Mouse (Mus musculus) liver, embryonic 14.5 days (tissue): Measurements from ENCODE around the gene Foxj3. TPM values are rescaled to one million over a fixed set of nuclear protein-coding genes. Genes with fewer than 3 reads are reported as not detected.

Experiments
- ATAC-seq: fragments of 200-750 bp; cut with Nextera tagmentation; 2 replicates; pipeline ENCODE4 v1.8.0; 2017; ENCODE audit warnings: moderate number of reproducible peaks, mild to moderate bottlenecking, moderate library complexity; ENCODE audit not compliant: insufficient read depth
- DNase-seq, 3 experiments: peaks; one replicate each; pipeline ENCODE4 v3.0.0-alpha.2; 2012 to 2013; ENCODE audit warnings: low read depth in 3 of 3, low spot score in 3 of 3
- H3K27ac ChIP-seq: fragments of 300-500 bp; sonication (generic); 2 replicates; pipeline ENCODE4 v1.5.1; 2014; ENCODE audit warnings: moderate library complexity, mild to moderate bottlenecking, control low read depth, inconsistent platforms
- H3K27me3 ChIP-seq: fragments of 300-500 bp; sonication (generic); 2 replicates; pipeline ENCODE4 v1.6.1; 2014; ENCODE audit warnings: mild to moderate bottlenecking, low read length, moderate library complexity; ENCODE audit not compliant: control insufficient read depth, insufficient read depth
- H3K36me3 ChIP-seq: fragments of 300-500 bp; sonication (generic); replicated peaks from 2 replicates; pipeline ENCODE4 v1.6.1; 2014; ENCODE audit warnings: low read depth; ENCODE audit not compliant: control insufficient read depth, insufficient read depth
- H3K4me1 ChIP-seq, 2 experiments: fragments of 200-500 bp in 1 of 2; fragments of 300-500 bp in 1 of 2; sonication (generic) in 1 of 2; replicated peaks; 2 replicates each; pipeline ENCODE4 v1.6.1; 2012 to 2014; ENCODE audit warnings: antibody characterized with exemption in 1 of 2, inconsistent platforms in 1 of 2, low read length in 1 of 2; ENCODE audit not compliant: control insufficient read depth in 2 of 2, insufficient read depth in 2 of 2
- H3K4me2 ChIP-seq: fragments of 300-500 bp; sonication (generic); 2 replicates; pipeline ENCODE4 v1.6.1; 2014; ENCODE audit warnings: low read depth, mild to moderate bottlenecking, control low read depth, moderate library complexity
- H3K4me3 ChIP-seq, 2 experiments: fragments of 200-500 bp in 1 of 2; fragments of 300-500 bp in 1 of 2; sonication (generic) in 1 of 2; 2 replicates each; pipeline ENCODE4 v1.5.1; 2012 to 2014; ENCODE audit warnings: low read depth in 2 of 2, low read length in 2 of 2, mild to moderate bottlenecking in 2 of 2, control low read depth in 1 of 2, inconsistent platforms in 1 of 2, moderate library complexity in 1 of 2; ENCODE audit not compliant: insufficient read depth in 1 of 2
- H3K9ac ChIP-seq: fragments of 300-500 bp; sonication (generic); replicated peaks from 2 replicates; pipeline ENCODE4 v1.6.1; 2014; ENCODE audit warnings: mild to moderate bottlenecking, control low read depth, moderate library complexity
- H3K9me3 ChIP-seq: fragments of 300-500 bp; sonication (generic); 2 replicates; pipeline ENCODE4 v1.6.1; 2016; ENCODE audit warnings: low read length, mixed read lengths; ENCODE audit not compliant: control insufficient read depth
- CTCF ChIP-seq: IDR thresholded peaks from 2 replicates; pipeline ENCODE4 v1.5.1; 2016; ENCODE audit warnings: antibody characterized with exemption, low read depth, control low read depth
- EP300 ChIP-seq: IDR thresholded peaks from 2 replicates; pipeline ENCODE4 v1.6.1; 2016; ENCODE audit warnings: antibody characterized with exemption, low read depth
- WGBS: fragments of 180-500 bp; shearing (Covaris S2); extraction: QIAGEN DNeasy Blood & Tissue Kit; methylation state at CpG from one replicate; pipeline ENCODE4 v1.1.7; 2014; ENCODE audit not compliant: insufficient replicate concordance; 5-methylcytosine and 5-hydroxymethylcytosine counted together
- polyA plus RNA-seq, 2 experiments: library from polyadenylated mRNA; depleted of rRNA in 1 of 2; stranded (reverse) in 1 of 2; unstranded in 1 of 2; fragments of >200 nt; fragmentation: Nextera tagmentation in 1 of 2; extraction: Ambion mirVana in 1 of 2; gene quantifications; 2 replicates each; pipeline versions ENCODE4 v1.2.1 to v1.2.3; 2012 to 2014

The Foxj3 gene
- polyA plus RNA-seq, 2 experiments: 4.5 to 4.7 TPM

- 21% methylated on average over 1 of the region's 1 CpGs for WGBS
- Histone ChIP-seq H3K4me2 (no peak overlapping the region), H3K9ac (no peak overlapping the region), H3K4me3 (no peak overlapping the region), H3K4me1 (0 out of 4 replicates have a peak, but pooled peaks cover 0 to 2% of the 10 kb centered on the region in 2 experiments), H3K36me3 (no peaks in the 10 kb centered on the region), H3K9me3 (no peaks in the 10 kb centered on the region), H3K27me3 (no peaks in the 10 kb centered on the region), H3K27ac (no peak overlapping the region)
- ATAC-seq (no peak), DNase-seq (no peak)
- TF ChIP-seq CTCF (no peak), EP300 (no peak)
Measured at GRCm38 (mm10) chr4:119599605-119600004, 62.8 kb downstream of the Foxj3 start.

- no peak; the same call in 1 of the 2 replicates for TF ChIP-seq EP300
- TF ChIP-seq CTCF: no peak
- ATAC-seq: peak; percentile 83
- Histone ChIP-seq H3K27ac (no peak overlapping the region), H3K4me3 (no peak overlapping the region), H3K36me3 (no peaks in the 10 kb centered on the region), H3K9me3 (no peaks in the 10 kb centered on the region), H3K9ac (no peak overlapping the region), H3K27me3 (no peaks in the 10 kb centered on the region), H3K4me2 (no peak overlapping the region), H3K4me1 (peaks cover 6 to 10% of the 10 kb centered on the region in 2 experiments)
- peak; percentile 15 to 33 (median 29) for DNase-seq
- 6% methylated on average over 1 of the region's 1 CpGs for WGBS
Measured at GRCm38 (mm10) chr4:119609488-119609887, 72.7 kb downstream of the Foxj3 start.

GRCm38 (mm10) chr4:119614078-119614477, 77.3 kb downstream of the Foxj3 start:
- no peak overlapping the region for H3K4me3 ChIP-seq
- H3K27ac ChIP-seq: no peak overlapping the region
- peaks cover 6 to 8% of the 10 kb centered on the region in 2 experiments for H3K4me1 ChIP-seq
- TF ChIP-seq CTCF: no peak
- no peak for TF ChIP-seq EP300
- DNase-seq (no peak), ATAC-seq (no peak)
- WGBS: 57% methylated on average over 1 of the region's 1 CpGs
- no peak overlapping the region for H3K4me2 ChIP-seq
- no peaks in the 10 kb centered on the region for H3K27me3 ChIP-seq
- no peak overlapping the region for H3K9ac ChIP-seq
- H3K36me3 ChIP-seq: no peaks in the 10 kb centered on the region
- H3K9me3 ChIP-seq: no peaks in the 10 kb centered on the region

- H3K4me2 ChIP-seq: no peak overlapping the region
- H3K4me3 ChIP-seq: no peak overlapping the region
- no peak overlapping the region for H3K9ac ChIP-seq
- H3K9me3 ChIP-seq: no peaks in the 10 kb centered on the region
- no peak for ATAC-seq
- H3K27me3 ChIP-seq: no peaks in the 10 kb centered on the region
- peaks cover 0 to 5% of the 10 kb centered on the region in 2 experiments; a peak in 2 of 4 replicates for H3K4me1 ChIP-seq
- 63% methylated on average over 4 of the region's 4 CpGs for WGBS
- DNase-seq: no peak
- no peak overlapping the region for H3K27ac ChIP-seq
- H3K36me3 ChIP-seq: peaks cover 2% of the 10 kb centered on the region; the same call in 1 of the 2 replicates
- TF ChIP-seq EP300 (no peak), CTCF (no peak)
Measured at GRCm38 (mm10) chr4:119614724-119615123, 77.9 kb downstream of the Foxj3 start.

GRCm38 (mm10) chr4:119626081-119626645, 89.4 kb downstream of the Foxj3 start:
- peaks cover 5% of the 10 kb centered on the region; the same call in 1 of the 2 replicates for H3K36me3 ChIP-seq
- no peak for DNase-seq
- TF ChIP-seq EP300 (no peak), CTCF (no peak)
- ATAC-seq: no peak
- no peak overlapping the region for H3K27ac ChIP-seq
- no peak overlapping the region for H3K4me2 ChIP-seq
- peaks cover 0 to 1% of the 10 kb centered on the region in 2 experiments; a peak in 2 of 4 replicates for H3K4me1 ChIP-seq
- no peaks in the 10 kb centered on the region for H3K9me3 ChIP-seq
- H3K27me3 ChIP-seq: no peaks in the 10 kb centered on the region
- WGBS: 75% methylated on average over 7 of the region's 7 CpGs
- no peak overlapping the region for H3K4me3 ChIP-seq
- H3K9ac ChIP-seq: no peak overlapping the region
